Mouse (Mus musculus) MEL (cell line): Measurements from ENCODE around the gene Mymx. TPM values are rescaled to one million over a fixed set of nuclear protein-coding genes. Genes with fewer than 3 reads are reported as not detected.

Experiments
- DNase-seq: peaks from one replicate; pipeline ENCODE4 v3.0.0; 2011; ENCODE audit warnings: low read depth, low spot score
- H3K27ac ChIP-seq: 2 replicates; pipeline ENCODE4 v1.5.1; 2012; ENCODE audit warnings: low read depth, mild to moderate bottlenecking, control low read depth, low read length, moderate library complexity; ENCODE audit not compliant: control insufficient read depth
- H3K27me3 ChIP-seq, 2 experiments: fragments of 150-350 bp in 1 of 2; sonication (generic) in 1 of 2; 2 replicates each; pipeline ENCODE4 v1.6.1; 2012; ENCODE audit warnings: low read length in 2 of 2, mild to moderate bottlenecking in 2 of 2, improper control_type of control experiment in 1 of 2, moderate library complexity in 1 of 2; ENCODE audit not compliant: insufficient read depth in 2 of 2, control insufficient read depth in 1 of 2
- H3K36me3 ChIP-seq, 2 experiments: 2 replicates each; pipeline ENCODE4 v1.6.1; 2012 to 2014; ENCODE audit warnings: low read length in 2 of 2, improper control_type of control experiment in 1 of 2, inconsistent platforms in 1 of 2, mild to moderate bottlenecking in 1 of 2; ENCODE audit not compliant: insufficient read depth in 2 of 2, control insufficient read depth in 1 of 2
- H3K4me1 ChIP-seq, 2 experiments: fragments of 150-350 bp in 1 of 2; sonication (generic) in 1 of 2; 2 replicates each; pipeline ENCODE4 v1.6.1; 2012; ENCODE audit warnings: low read length in 2 of 2, improper control_type of control experiment in 1 of 2, mild to moderate bottlenecking in 1 of 2; ENCODE audit not compliant: insufficient read depth in 2 of 2, control insufficient read depth in 1 of 2
- H3K4me3 ChIP-seq, 2 experiments: fragments of 150-350 bp in 1 of 2; sonication (generic) in 1 of 2; 2 replicates each; pipeline ENCODE4 v1.5.1; 2012; ENCODE audit warnings: low read depth in 2 of 2, low read length in 2 of 2, mild to moderate bottlenecking in 2 of 2, moderate library complexity in 2 of 2, control low read depth in 1 of 2, improper control_type of control experiment in 1 of 2; ENCODE audit not compliant: control insufficient read depth in 1 of 2, insufficient read depth in 1 of 2
- H3K79me2 ChIP-seq: 2 replicates; pipeline ENCODE4 v1.6.1; 2012; ENCODE audit warnings: mild to moderate bottlenecking, low read length, moderate library complexity; ENCODE audit not compliant: control insufficient read depth, poor library complexity, insufficient read depth
- H3K9ac ChIP-seq: 2 replicates; pipeline ENCODE4 v1.6.1; 2012; ENCODE audit warnings: low read depth, mild to moderate bottlenecking, control low read depth, low read length, moderate library complexity; ENCODE audit not compliant: control insufficient read depth, poor library complexity, severe bottlenecking
- H3K9me3 ChIP-seq: fragments of 150-350 bp; sonication (generic); replicated peaks from 2 replicates; pipeline ENCODE4 v1.6.1; 2012; ENCODE audit warnings: mild to moderate bottlenecking, low read length, improper control_type of control experiment, moderate library complexity; ENCODE audit not compliant: insufficient read depth
- E2F4 ChIP-seq: IDR thresholded peaks from 2 replicates; pipeline ENCODE4 v1.6.1; 2011; ENCODE audit warnings: low read depth, low read length, improper control_type of control experiment, borderline replicate concordance
- MAFK ChIP-seq: IDR thresholded peaks from 2 replicates; pipeline ENCODE4 v1.6.1; 2011; ENCODE audit warnings: low read depth, mild to moderate bottlenecking, low read length, improper control_type of control experiment, borderline replicate concordance
- MAX ChIP-seq: IDR thresholded peaks from 2 replicates; pipeline ENCODE4 v1.6.1; 2011; ENCODE audit warnings: low read length, improper control_type of control experiment
- MXI1 ChIP-seq: IDR thresholded peaks from 2 replicates; pipeline ENCODE4 v1.6.1; 2011; ENCODE audit warnings: mild to moderate bottlenecking, low read depth, low read length, improper control_type of control experiment
- SIN3A ChIP-seq: IDR thresholded peaks from 2 replicates; pipeline ENCODE4 v1.6.1; 2012; ENCODE audit warnings: low read length, improper control_type of control experiment, inconsistent platforms
- ZNF384 ChIP-seq: IDR thresholded peaks from 2 replicates; pipeline ENCODE4 v1.6.1; 2012; ENCODE audit warnings: low read depth, mild to moderate bottlenecking, inconsistent platforms, low read length, improper control_type of control experiment
- polyA plus RNA-seq, 2 experiments: library from polyadenylated mRNA; stranded (reverse) in 1 of 2; unstranded in 1 of 2; fragments of >175 nt in 1 of 2; fragments of >200 nt in 1 of 2; gene quantifications; 2 replicates each; pipeline versions ENCODE4 v1.2.1 to v1.2.4; 2012; ENCODE audit warnings: low replicate concordance in 2 of 2, low read depth in 1 of 2; ENCODE audit not compliant: insufficient read length in 2 of 2, insufficient read depth in 1 of 2, missing spikeins in 1 of 2
- total RNA-seq: library from RNA; depleted of rRNA; stranded (reverse); fragments of 300-350 nt; gene quantifications from 2 replicates; pipeline ENCODE4 v1.2.3, GENCODE M21; 2012; rRNA removed

Mymx gene
- total and polyA plus RNA-seq, 3 experiments = not detected

DNA sequence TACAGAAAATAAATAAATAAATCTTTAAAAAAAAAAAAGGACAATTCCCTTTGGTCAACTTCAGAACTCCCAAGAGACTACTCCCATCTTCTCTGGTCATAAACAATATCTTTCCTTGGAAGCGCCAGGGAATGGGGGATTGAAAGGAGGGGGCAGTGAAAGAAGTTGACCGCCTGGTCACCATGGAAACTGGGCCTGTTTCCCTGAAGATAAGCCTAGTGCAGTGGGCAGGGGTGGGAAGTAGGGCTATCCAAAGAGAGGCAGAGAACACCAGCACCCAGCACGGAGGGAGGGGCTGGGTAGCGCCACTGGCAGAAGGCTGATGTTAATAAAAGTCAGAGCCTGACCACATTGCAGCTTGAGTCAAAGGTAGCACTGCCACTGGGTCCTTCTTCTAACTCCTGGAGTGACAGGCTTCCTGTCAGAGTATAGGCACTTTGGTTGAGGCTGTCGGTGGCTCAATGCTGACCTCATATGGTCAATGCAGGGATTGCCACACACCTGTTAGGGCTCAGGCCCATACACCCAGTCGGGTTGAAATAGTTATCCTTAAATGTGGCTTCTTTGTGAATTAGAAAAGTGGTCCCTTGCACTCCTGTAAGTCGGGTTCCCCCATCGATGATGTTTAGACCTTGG is 50.0 kb downstream of the Mymx start (continued):
- TF ChIP-seq ZNF384 = 0 out of 2 replicates have a peak, but pooled peaks have one; percentile 16

- Histone ChIP-seq H3K27me3 (peaks cover 0 to 2% of the 10 kb centered on the region in 2 experiments; a peak in 3 of 4 replicates), H3K4me1 (peaks cover 0 to 26% of the 10 kb centered on the region in 2 experiments; a peak in 3 of 4 replicates)
- TF ChIP-seq MXI1 = no peak
- no peak for TF ChIP-seq MAFK
- no peak for TF ChIP-seq E2F4
- TF ChIP-seq MAX = no peak
- no peak for TF ChIP-seq SIN3A
These were observed 50.6 kb downstream of the Mymx start for GRCm38 (mm10) chr17:45551249-45551796.

More at GRCm38 (mm10) chr17:45551249-45551796, 50.6 kb downstream of the Mymx start:
- H3K4me3 ChIP-seq = no peak overlapping the region
- H3K27ac ChIP-seq = no peak overlapping the region
- no peak for DNase-seq
- H3K79me2 ChIP-seq = no peaks in the 10 kb centered on the region; the same call in 1 of the 2 replicates
- H3K9ac ChIP-seq = no peak overlapping the region
- no peaks in the 10 kb centered on the region for H3K9me3 ChIP-seq
- H3K36me3 ChIP-seq = peaks cover 0 to 7% of the 10 kb centered on the region in 2 experiments; a peak in 2 of 4 replicates

Other genes with a start within 250 kb of the Mymx start
- gene Cdc5l, start 168.4 kb downstream of the Mymx start, total RNA-seq = 63.4 and 69.9 TPM in 2 replicates
- 10 to 100 TPM in 1 of 2 experiments, not detected in 1; 89.0 TPM for gene Cdc5l, start 168.4 kb downstream of the Mymx start, polyA plus RNA-seq
- gene Spats1, start 126.7 kb downstream of the Mymx start, total RNA-seq = 1.4 and 1.5 TPM in 2 replicates
- 100 to 1,000 TPM in 1 of 2 experiments, 1 to 10 TPM in 1; 2.5 to 149 TPM for gene Spats1, start 126.7 kb downstream of the Mymx start, polyA plus RNA-seq
- 13.6 and 14.4 TPM in 2 replicates for gene Aars2, start 95.3 kb downstream of the Mymx start, total RNA-seq
- gene Aars2, start 95.3 kb downstream of the Mymx start, polyA plus RNA-seq = 10 to 100 TPM; 25.6 to 63.5 TPM
- not detected in 2 replicates for gene Tcte1, start 78.7 kb downstream of the Mymx start, total RNA-seq
- not detected for gene Tcte1, start 78.7 kb downstream of the Mymx start, polyA plus RNA-seq
- 0.15 and 0.33 TPM in 2 replicates for gene Tmem151b, start 52.4 kb downstream of the Mymx start, total RNA-seq
- gene Tmem151b, start 52.4 kb downstream of the Mymx start, polyA plus RNA-seq = 1 to 10 TPM in 1 of 2 experiments, not detected in 1; 1.1 TPM
- gene Nfkbie, start 46.4 kb downstream of the Mymx start, total RNA-seq = 2.7 and 3.3 TPM in 2 replicates
- gene Nfkbie, start 46.4 kb downstream of the Mymx start, polyA plus RNA-seq = 1 to 10 TPM in 1 of 2 experiments, not detected in 1; 5.7 TPM
- 65.8 and 81.7 TPM in 2 replicates for gene Slc35b2, start 38.2 kb downstream of the Mymx start, total RNA-seq
- gene Slc35b2, start 38.2 kb downstream of the Mymx start, polyA plus RNA-seq = 100 to 1,000 TPM in 1 of 2 experiments, not detected in 1; 111 TPM
- 1,032 and 1,220 TPM in 2 replicates for gene Hsp90ab1, start 28.8 kb downstream of the Mymx start, total RNA-seq
- gene Hsp90ab1, start 28.8 kb downstream of the Mymx start, polyA plus RNA-seq = over 10,000 TPM in 1 of 2 experiments, 1,000 to 10,000 TPM in 1; 4,130 to 27,726 TPM
- gene Slc29a1, start 2.5 kb downstream of the Mymx start, total RNA-seq = 200 and 238 TPM in 2 replicates
- 100 to 1,000 TPM in 1 of 2 experiments, not detected in 1; 341 TPM for gene Slc29a1, start 2.5 kb downstream of the Mymx start, polyA plus RNA-seq
- gene Capn11, start 57.2 kb upstream of the Mymx start, total RNA-seq = not detected in 2 replicates
- under 1 TPM in 1 of 2 experiments, not detected in 1; 0.03 TPM for gene Capn11, start 57.2 kb upstream of the Mymx start, polyA plus RNA-seq
- gene Mrpl14, start 84.2 kb upstream of the Mymx start, total RNA-seq = 66.2 and 68.0 TPM in 2 replicates
- 100 to 1,000 TPM in 1 of 2 experiments, not detected in 1; 159 TPM for gene Mrpl14, start 84.2 kb upstream of the Mymx start, polyA plus RNA-seq
- 12.0 and 12.3 TPM in 2 replicates for gene Tmem63b, start 84.8 kb upstream of the Mymx start, total RNA-seq
- gene Tmem63b, start 84.8 kb upstream of the Mymx start, polyA plus RNA-seq = 10 to 100 TPM in 1 of 2 experiments, not detected in 1; 37.9 TPM
- 0.81 and 2.1 TPM in 2 replicates for gene 1600014C23Rik, start 131.7 kb upstream of the Mymx start, total RNA-seq
- 1 to 10 TPM in 1 of 2 experiments, not detected in 1; 2.7 TPM for gene 1600014C23Rik, start 131.7 kb upstream of the Mymx start, polyA plus RNA-seq